Mouse (Mus musculus) neural tube, embryonic 15.5 days (tissue): ENCODE results near the gene Sumf1. TPM values are rescaled to one million over a fixed set of nuclear protein-coding genes. Genes with fewer than 3 reads are reported as not detected.

ENCODE experiments used
- ATAC-seq: fragments of 200-750 bp; cut with Nextera tagmentation; 2 replicates; pipeline ENCODE4 v1.8.0; 2017; ENCODE audit warnings: mild to moderate bottlenecking, moderate TSS enrichment, moderate library complexity; ENCODE audit not compliant: low FRiP score
- H3K27ac ChIP-seq: fragments of 300-500 bp; sonication (generic); replicated peaks from 2 replicates; pipeline ENCODE4 v1.5.1; 2015; ENCODE audit warnings: mild to moderate bottlenecking, inconsistent platforms
- H3K27me3 ChIP-seq: fragments of 300-500 bp; sonication (generic); replicated peaks from 2 replicates; pipeline ENCODE4 v1.6.1; 2015; ENCODE audit warnings: inconsistent platforms
- H3K36me3 ChIP-seq: fragments of 300-500 bp; sonication (generic); 2 replicates; pipeline ENCODE4 v1.6.1; 2015; ENCODE audit warnings: inconsistent platforms
- H3K4me1 ChIP-seq: fragments of 300-500 bp; sonication (generic); 2 replicates; pipeline ENCODE4 v1.6.1; 2015; ENCODE audit warnings: inconsistent platforms
- H3K4me2 ChIP-seq: fragments of 300-500 bp; sonication (generic); 2 replicates; pipeline ENCODE4 v1.6.1; 2015; ENCODE audit warnings: inconsistent platforms, mild to moderate bottlenecking, moderate library complexity
- H3K4me3 ChIP-seq: fragments of 300-500 bp; sonication (generic); replicated peaks from 2 replicates; pipeline ENCODE4 v1.5.1; 2015; ENCODE audit warnings: mild to moderate bottlenecking, inconsistent platforms
- H3K9ac ChIP-seq: fragments of 300-500 bp; sonication (generic); replicated peaks from 2 replicates; pipeline ENCODE4 v1.6.1; 2015; ENCODE audit warnings: mild to moderate bottlenecking, inconsistent platforms
- H3K9me3 ChIP-seq: fragments of 300-500 bp; sonication (generic); replicated peaks from 2 replicates; pipeline ENCODE4 v1.6.1; 2016; ENCODE audit warnings: inconsistent platforms
- WGBS: fragments of 180-500 bp; shearing (Covaris S2); methylation state at CpG from one replicate; pipeline ENCODE4 v1.1.7; 2015; ENCODE audit warnings: mixed read lengths; 5-methylcytosine and 5-hydroxymethylcytosine counted together
- polyA plus RNA-seq: library from polyadenylated mRNA; unstranded; fragments of >200 nt; fragmentation: Nextera tagmentation; extraction: Ambion mirVana; gene quantifications from 2 replicates; pipeline ENCODE4 v1.2.1, GENCODE M21; 2015

Gene Sumf1
- polyA plus RNA-seq, 1 experiment from 2014 or later: 11.6 TPM

DNA sequence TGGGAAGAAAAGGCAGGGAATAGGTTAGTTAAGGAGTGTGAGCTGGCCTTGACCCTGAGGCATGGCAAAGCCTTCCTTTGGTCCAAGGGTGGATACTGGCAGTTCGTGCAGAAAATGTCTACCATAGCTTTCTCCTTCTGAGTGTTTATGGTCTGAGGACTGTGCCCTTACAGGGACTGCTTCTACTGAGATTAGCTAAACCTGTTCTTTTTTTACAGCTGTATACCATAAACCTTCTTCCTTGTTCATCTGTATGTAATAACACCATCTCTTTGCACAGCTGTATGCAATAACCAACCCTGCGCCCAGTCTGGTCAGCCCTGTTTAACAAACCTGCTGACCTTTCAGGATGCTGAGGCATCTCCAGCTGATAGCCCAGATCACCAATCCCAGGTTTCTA, 18.9 kb upstream of the Sumf1 start:
- no peak for ATAC-seq
- 96% methylated on average over 2 of the region's 2 CpGs for WGBS
- H3K4me3 ChIP-seq: no peak overlapping the region
- no peaks in the 10 kb centered on the region for H3K9me3 ChIP-seq
- H3K27ac ChIP-seq: no peak overlapping the region
- H3K27me3 ChIP-seq: no peaks in the 10 kb centered on the region
- H3K4me1 ChIP-seq: no peaks in the 10 kb centered on the region
- H3K36me3 ChIP-seq: no peaks in the 10 kb centered on the region
- no peak overlapping the region for H3K9ac ChIP-seq
- H3K4me2 ChIP-seq: no peak overlapping the region

DNA sequence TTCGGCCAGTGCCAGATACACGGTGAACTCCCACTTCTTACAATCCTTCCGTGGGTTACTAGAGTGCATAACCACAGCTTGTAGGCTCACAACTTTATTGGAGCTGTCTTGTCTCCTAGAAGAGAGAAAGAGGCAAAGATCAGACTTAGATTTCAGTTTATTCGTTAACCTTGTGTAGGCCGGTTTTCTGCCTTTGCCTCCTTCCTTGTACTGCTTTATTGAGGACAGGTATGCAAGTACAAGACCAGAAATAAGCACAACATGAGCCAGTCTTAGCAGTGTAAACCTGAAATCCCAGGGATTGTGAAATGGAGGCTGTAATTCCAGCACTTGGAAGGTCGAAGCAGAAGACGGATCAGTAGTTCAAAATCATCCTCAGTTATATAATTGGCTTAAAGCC, 12.9 kb upstream of the Sumf1 start:
- H3K4me2 ChIP-seq: no peak overlapping the region
- no peak overlapping the region for H3K9ac ChIP-seq
- 88% methylated on average over 7 of the region's 7 CpGs for WGBS
- H3K4me3 ChIP-seq: no peak overlapping the region
- no peaks in the 10 kb centered on the region for H3K27me3 ChIP-seq
- H3K36me3 ChIP-seq: no peaks in the 10 kb centered on the region
- no peaks in the 10 kb centered on the region for H3K9me3 ChIP-seq
- no peaks in the 10 kb centered on the region for H3K4me1 ChIP-seq
- ATAC-seq: no peak
- no peak overlapping the region for H3K27ac ChIP-seq

DNA sequence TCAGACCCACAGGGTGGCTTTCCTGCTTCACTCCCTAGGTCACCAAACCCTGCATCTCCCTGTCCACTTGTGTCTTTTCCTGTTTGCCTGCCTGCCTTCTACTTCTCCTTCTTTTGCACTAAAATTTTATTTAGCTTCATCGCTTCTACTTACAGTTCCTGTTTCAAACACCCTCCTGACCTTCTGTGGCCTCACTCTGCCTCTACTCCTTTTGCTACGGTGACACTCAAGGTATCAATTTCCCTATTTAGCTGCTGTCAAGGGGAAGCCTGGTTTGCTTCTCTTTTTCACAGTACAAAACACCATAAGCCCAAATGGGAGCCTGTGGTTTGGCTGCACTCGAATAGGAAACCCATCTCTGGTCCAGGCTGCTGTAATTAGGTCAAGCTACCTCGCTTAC, 11.7 kb upstream of the Sumf1 start:
- WGBS: 74% methylated on average over 4 of the region's 4 CpGs
- H3K4me2 ChIP-seq: no peak overlapping the region

GRCm38 (mm10) chr6:108196665-108197064, 11.3 kb upstream of the Sumf1 start:
- no peak overlapping the region for H3K27ac ChIP-seq
- no peaks in the 10 kb centered on the region for H3K9me3 ChIP-seq
- H3K4me2 ChIP-seq: no peak overlapping the region
- ATAC-seq: no peak
- no peaks in the 10 kb centered on the region for H3K36me3 ChIP-seq
- no peaks in the 10 kb centered on the region for H3K4me1 ChIP-seq
- 86% methylated on average over 7 of the region's 7 CpGs for WGBS
- no peak overlapping the region for H3K4me3 ChIP-seq
- no peak overlapping the region for H3K9ac ChIP-seq
- H3K27me3 ChIP-seq: no peaks in the 10 kb centered on the region

More for the DNA sequence above, 11.7 kb upstream of the Sumf1 start:
- Histone ChIP-seq H3K27ac (no peak overlapping the region), H3K4me1 (no peaks in the 10 kb centered on the region), H3K27me3 (no peaks in the 10 kb centered on the region), H3K9me3 (no peaks in the 10 kb centered on the region), H3K9ac (no peak overlapping the region), H3K36me3 (no peaks in the 10 kb centered on the region), H3K4me3 (no peak overlapping the region)
- no peak for ATAC-seq

- Histone ChIP-seq H3K9me3 (no peaks in the 10 kb centered on the region), H3K4me1 (no peaks in the 10 kb centered on the region), H3K4me2 (no peak overlapping the region), H3K9ac (no peak overlapping the region), H3K4me3 (no peak overlapping the region), H3K27me3 (no peaks in the 10 kb centered on the region), H3K36me3 (no peaks in the 10 kb centered on the region), H3K27ac (no peak overlapping the region)
- no peak for ATAC-seq
- 39% methylated on average over 4 of the region's 4 CpGs for WGBS
Measured at GRCm38 (mm10) chr6:108192632-108193031, 7.2 kb upstream of the Sumf1 start.

- Histone ChIP-seq H3K27ac (no peak overlapping the region), H3K36me3 (no peaks in the 10 kb centered on the region), H3K9ac (no peak overlapping the region), H3K4me1 (no peaks in the 10 kb centered on the region), H3K4me3 (no peak overlapping the region), H3K9me3 (no peaks in the 10 kb centered on the region), H3K27me3 (no peaks in the 10 kb centered on the region), H3K4me2 (no peak overlapping the region)
- 87% methylated on average over 1 of the region's 1 CpGs for whole genome bisulfite sequencing
- no peak for ATAC-seq
Measured at GRCm38 (mm10) chr6:108190690-108191089, 5.3 kb upstream of the Sumf1 start.

DNA sequence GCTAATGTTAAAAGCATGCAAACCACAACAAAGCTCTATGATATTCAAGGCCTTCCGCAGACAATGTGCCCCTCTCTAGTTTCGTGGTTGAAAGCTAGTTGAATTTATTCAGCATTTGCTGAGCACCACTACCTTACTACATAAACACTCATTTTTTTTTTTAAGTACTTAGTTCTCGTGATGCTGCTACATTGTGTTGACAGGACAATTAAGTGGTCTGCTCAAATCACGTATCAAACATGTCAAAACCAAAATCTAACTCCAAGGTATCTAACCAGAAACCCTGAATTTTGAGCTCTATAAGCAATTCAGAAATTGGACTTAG, 265 bp upstream of the Sumf1 start:
- ATAC-seq: no peak; the same call in 1 of the 2 replicates
- H3K9ac ChIP-seq: peak overlapping the region; percentile 67

GRCm38 (mm10) chr6:108179087-108179486, 6.3 kb downstream of the Sumf1 start:
- no peak overlapping the region for H3K9ac ChIP-seq
- no peaks in the 10 kb centered on the region for H3K9me3 ChIP-seq
- WGBS: 91% methylated on average over 2 of the region's 2 CpGs
- no peak overlapping the region for H3K4me3 ChIP-seq
- H3K36me3 ChIP-seq: peaks cover 14% of the 10 kb centered on the region
- no peak overlapping the region for H3K27ac ChIP-seq
- H3K4me1 ChIP-seq: no peaks in the 10 kb centered on the region
- no peak overlapping the region for H3K4me2 ChIP-seq
- no peaks in the 10 kb centered on the region for H3K27me3 ChIP-seq
- no peak for ATAC-seq

More for the DNA sequence above, 265 bp upstream of the Sumf1 start:
- WGBS: 20% methylated on average over 4 of the region's 4 CpGs
- H3K27me3 ChIP-seq: no peaks in the 10 kb centered on the region
- H3K4me3 ChIP-seq: peak overlapping the region; percentile 90
- no peaks in the 10 kb centered on the region for H3K9me3 ChIP-seq
- peaks cover 9% of the 10 kb centered on the region for H3K4me1 ChIP-seq
- no peaks in the 10 kb centered on the region for H3K36me3 ChIP-seq
- H3K4me2 ChIP-seq: peak overlapping the region; percentile 92
- no peak overlapping the region for H3K27ac ChIP-seq

GRCm38 (mm10) chr6:108174181-108174580, 11.2 kb downstream of the Sumf1 start:
- H3K9ac ChIP-seq: no peak overlapping the region
- WGBS: 95% methylated on average over 3 of the region's 3 CpGs
- no peak overlapping the region for H3K4me2 ChIP-seq
- ATAC-seq: no peak
- H3K4me3 ChIP-seq: no peak overlapping the region
- H3K9me3 ChIP-seq: no peaks in the 10 kb centered on the region
- no peaks in the 10 kb centered on the region for H3K4me1 ChIP-seq
- H3K27ac ChIP-seq: no peak overlapping the region
- peaks cover 29% of the 10 kb centered on the region for H3K36me3 ChIP-seq
- no peaks in the 10 kb centered on the region for H3K27me3 ChIP-seq

- no peak overlapping the region for H3K27ac ChIP-seq
- no peak for ATAC-seq
- no peaks in the 10 kb centered on the region for H3K9me3 ChIP-seq
- no peaks in the 10 kb centered on the region for H3K27me3 ChIP-seq
- H3K36me3 ChIP-seq: peaks cover 29% of the 10 kb centered on the region
- H3K4me3 ChIP-seq: no peak overlapping the region
- no peak overlapping the region for H3K4me2 ChIP-seq
- no peak overlapping the region for H3K9ac ChIP-seq
- H3K4me1 ChIP-seq: no peaks in the 10 kb centered on the region
- 91% methylated on average over 1 of the region's 1 CpGs for WGBS
Measured at GRCm38 (mm10) chr6:108172219-108172618, 13.2 kb downstream of the Sumf1 start.

DNA sequence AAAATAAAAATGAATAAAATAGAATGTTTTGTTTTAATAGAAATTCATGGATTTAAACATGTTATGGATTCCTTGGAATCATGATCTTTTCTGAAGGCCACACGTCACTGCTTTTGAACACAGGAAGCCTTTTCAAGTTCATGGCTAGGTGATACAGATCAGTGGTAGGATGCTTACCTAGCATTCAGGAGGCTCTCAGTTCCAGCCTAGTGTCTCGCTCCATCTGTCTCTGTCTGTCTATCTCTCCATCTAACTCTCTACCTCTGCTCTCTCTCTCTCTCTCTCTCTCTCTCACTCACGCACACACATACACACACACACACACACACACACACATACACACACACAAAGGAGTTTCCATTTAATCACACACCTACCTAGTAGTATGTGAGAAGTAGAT, 15.9 kb downstream of the Sumf1 start:
- H3K27me3 ChIP-seq: no peaks in the 10 kb centered on the region
- no peak overlapping the region for H3K4me3 ChIP-seq
- no peak overlapping the region for H3K9ac ChIP-seq
- no peak overlapping the region for H3K4me2 ChIP-seq
- H3K27ac ChIP-seq: no peak overlapping the region
- H3K4me1 ChIP-seq: no peaks in the 10 kb centered on the region
- H3K36me3 ChIP-seq: peaks cover 17% of the 10 kb centered on the region
- no peaks in the 10 kb centered on the region for H3K9me3 ChIP-seq
- WGBS: 98% methylated on average over 3 of the region's 3 CpGs
- ATAC-seq: no peak

DNA sequence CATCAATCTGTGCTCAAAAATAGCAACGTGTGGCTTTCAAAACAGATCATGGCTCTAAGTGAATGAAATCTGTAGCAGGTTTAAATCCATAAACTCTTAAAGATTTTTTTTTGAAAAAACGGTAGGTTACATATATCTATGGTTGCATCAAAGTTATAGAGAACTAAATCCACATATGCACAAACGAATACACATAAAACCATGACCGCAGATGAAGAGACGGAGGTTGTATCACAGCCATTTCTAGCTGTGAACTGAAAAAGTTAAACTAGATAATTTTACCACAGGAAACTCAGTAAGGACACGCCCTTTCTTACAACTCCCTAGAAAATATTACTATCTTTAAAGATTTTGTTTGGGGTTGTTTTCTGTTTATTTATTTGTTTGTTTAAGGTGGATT, 16.7 kb downstream of the Sumf1 start:
- Histone ChIP-seq H3K9me3 (no peaks in the 10 kb centered on the region), H3K27me3 (no peaks in the 10 kb centered on the region), H3K4me1 (no peaks in the 10 kb centered on the region), H3K36me3 (peaks cover 15% of the 10 kb centered on the region), H3K9ac (no peak overlapping the region), H3K27ac (no peak overlapping the region), H3K4me3 (no peak overlapping the region), H3K4me2 (no peak overlapping the region)
- no peak for ATAC-seq
- WGBS: 92% methylated on average over 6 of the region's 6 CpGs
